Mouse (Mus musculus): Measurements from ENCODE around the gene Nhej1.

DNA sequence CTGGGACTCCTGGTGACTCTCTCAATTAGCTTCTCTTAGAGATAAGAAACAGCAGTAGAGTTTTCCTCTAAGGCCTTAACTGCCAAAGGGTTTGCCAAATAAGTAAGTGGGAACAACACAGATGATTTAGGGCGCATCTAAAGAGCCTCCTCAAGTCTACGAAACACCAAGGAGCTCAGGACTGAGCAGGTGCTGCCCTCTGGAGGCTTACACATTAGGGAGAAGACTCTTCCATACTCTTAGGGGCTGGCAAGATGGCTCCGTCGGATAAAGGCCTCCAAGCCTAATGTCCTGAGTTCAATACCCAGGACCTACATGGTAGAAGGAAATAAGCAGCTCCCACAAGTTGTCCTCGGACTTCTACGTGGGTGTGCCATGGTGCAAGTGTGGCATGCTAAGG lies 151.4 kb downstream of the Nhej1 start:
- TF ChIP-seq CTCF (IDR thresholded peaks at IDR 0.05; ENCODE audit: low read depth, low read length) (no peak), POLR2A (IDR thresholded peaks at IDR 0.05; ENCODE audit: borderline replicate concordance, low read depth, low read length) (no peak)

Measured in bone marrow macrophage, adult 2 months (primary cell).